Mouse (Mus musculus) mature B cell (primary cell): ENCODE results near the gene Tmem170b.

Experiments used
- in situ Hi-C: fragments of 300-500 bp; cut with MboI; formaldehyde crosslinking; loops from 2 replicates; pipeline ENCODE4 v1.14.3; 2019

The Tmem170b gene

GRCm38 (mm10) chr13:41605099-41606010 is at the start of gene Tmem170b:
Tmem170b (plus strand) TSS chr13:41605907.
- in situ Hi-C loops: no loop called here

- in situ Hi-C loops: no loop called here
Measured at GRCm38 (mm10) chr13:41561024-41561423, 44.7 kb upstream of the Tmem170b start.

- in situ Hi-C loops: no loop called here
Measured at GRCm38 (mm10) chr13:41568421-41568820, 37.3 kb upstream of the Tmem170b start.

- in situ Hi-C loops: no loop called here
Measured at GRCm38 (mm10) chr13:41568926-41569325, 36.8 kb upstream of the Tmem170b start.

- in situ Hi-C loops: loop anchor here (5.0 to 10.0 kb wide), 2 partner anchors 65 to 272 kb away; no protein-coding TSS in a partner anchor
Measured at GRCm38 (mm10) chr13:41569776-41570175, 35.9 kb upstream of the Tmem170b start.

GRCm38 (mm10) chr13:41571368-41572350 is 34.0 kb upstream of the Tmem170b start:
- in situ Hi-C loops: loop anchor here (5.0 to 10.0 kb wide), 2 partner anchors 63 to 274 kb away; no protein-coding TSS in a partner anchor

GRCm38 (mm10) chr13:41572351-41572735 is 33.4 kb upstream of the Tmem170b start:
- in situ Hi-C loops: loop anchor here (5.0 to 10.0 kb wide), 2 partner anchors 62 to 275 kb away; no protein-coding TSS in a partner anchor

- in situ Hi-C loops: loop anchor here (5.0 to 10.0 kb wide), 2 partner anchors 62 to 276 kb away; no protein-coding TSS in a partner anchor
Measured at GRCm38 (mm10) chr13:41573126-41573846, 32.4 kb upstream of the Tmem170b start.

- in situ Hi-C loops: no loop called here
Measured at GRCm38 (mm10) chr13:41581058-41581457, 24.6 kb upstream of the Tmem170b start.

GRCm38 (mm10) chr13:41583666-41584357 is 21.9 kb upstream of the Tmem170b start:
- in situ Hi-C loops: no loop called here

GRCm38 (mm10) chr13:41584358-41584680 is 21.4 kb upstream of the Tmem170b start:
- in situ Hi-C loops: no loop called here

- in situ Hi-C loops: no loop called here
Measured at GRCm38 (mm10) chr13:41584896-41585295, 20.8 kb upstream of the Tmem170b start.

- in situ Hi-C loops: no loop called here
Measured at GRCm38 (mm10) chr13:41596678-41597077, 9.0 kb upstream of the Tmem170b start.

- in situ Hi-C loops: no loop called here
Measured at GRCm38 (mm10) chr13:41599977-41600376, 5.7 kb upstream of the Tmem170b start.

GRCm38 (mm10) chr13:41601056-41601455 is 4.7 kb upstream of the Tmem170b start:
- in situ Hi-C loops: no loop called here

- in situ Hi-C loops: no loop called here
Measured at GRCm38 (mm10) chr13:41603921-41604466, 1.7 kb upstream of the Tmem170b start.

- in situ Hi-C loops: no loop called here
Measured at GRCm38 (mm10) chr13:41606081-41607000, 634 bp downstream of the Tmem170b start.

- in situ Hi-C loops: no loop called here
Measured at GRCm38 (mm10) chr13:41607589-41607988, 1.9 kb downstream of the Tmem170b start.

GRCm38 (mm10) chr13:41608559-41608958 is 2.9 kb downstream of the Tmem170b start:
- in situ Hi-C loops: no loop called here
